Mouse (Mus musculus) stomach, postnatal 0 days (tissue): Measurements from ENCODE around the gene Idh3a.

Source experiments
- CTCF ChIP-seq: IDR thresholded peaks from 2 replicates; pipeline ENCODE4 v1.5.1; 2016; ENCODE audit warnings: antibody characterized with exemption, low read depth, mild to moderate bottlenecking, moderate library complexity
- EP300 ChIP-seq: optimal IDR thresholded peaks from 2 replicates; pipeline ENCODE3; 2016; ENCODE audit warnings: antibody characterized with exemption

GRCm38 (mm10) chr9:54537030-54537429 is 49.1 kb upstream of the Idh3a start:
- TF ChIP-seq CTCF: no peak
- no peak for TF ChIP-seq EP300
